Mouse (Mus musculus): ENCODE measurements around the gene Srp72.
A peak's percentile ranks its signal among the peaks of the same experiment; 100 is the strongest.

The Srp72 gene

DNA sequence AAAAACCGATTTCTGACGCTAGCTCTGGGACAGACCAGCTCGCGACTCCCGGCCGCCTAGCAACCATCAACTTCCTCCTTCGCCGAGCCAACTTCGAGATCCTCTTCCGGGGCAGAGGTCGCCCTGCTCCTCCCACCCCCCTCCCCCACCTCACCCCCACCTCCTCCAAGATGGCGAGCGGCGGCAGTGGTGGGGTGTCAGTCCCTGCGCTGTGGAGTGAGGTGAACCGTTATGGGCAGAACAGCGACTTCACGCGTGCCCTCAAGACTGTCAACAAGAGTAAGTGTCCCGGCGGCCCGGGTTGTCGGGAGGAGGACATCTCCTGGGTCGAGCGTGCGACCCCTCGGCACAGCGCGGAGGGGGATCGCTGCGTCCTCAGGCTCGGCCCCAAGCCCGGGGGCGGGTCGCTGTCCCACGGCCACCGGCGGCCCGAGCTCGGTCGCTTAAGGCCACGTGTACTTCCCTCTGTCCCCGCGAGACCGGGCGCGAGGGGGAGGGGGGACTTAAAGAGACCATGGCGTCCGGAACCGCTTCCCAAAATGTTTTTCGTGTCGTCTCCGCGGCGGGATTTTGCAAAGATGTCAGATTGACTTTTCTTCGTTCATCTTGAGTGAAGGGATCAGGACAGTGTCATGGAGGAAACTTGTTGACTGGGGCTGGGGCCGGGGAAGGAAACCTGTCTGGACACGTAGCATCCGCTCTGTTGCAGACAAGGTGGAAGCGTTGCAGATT, at the start of gene Srp72:
Gene Srp72, plus strand, starts transcription at position 130 of the 732 bp plus-strand sequence.
- DNase-seq = peak; percentile 77

DNA sequence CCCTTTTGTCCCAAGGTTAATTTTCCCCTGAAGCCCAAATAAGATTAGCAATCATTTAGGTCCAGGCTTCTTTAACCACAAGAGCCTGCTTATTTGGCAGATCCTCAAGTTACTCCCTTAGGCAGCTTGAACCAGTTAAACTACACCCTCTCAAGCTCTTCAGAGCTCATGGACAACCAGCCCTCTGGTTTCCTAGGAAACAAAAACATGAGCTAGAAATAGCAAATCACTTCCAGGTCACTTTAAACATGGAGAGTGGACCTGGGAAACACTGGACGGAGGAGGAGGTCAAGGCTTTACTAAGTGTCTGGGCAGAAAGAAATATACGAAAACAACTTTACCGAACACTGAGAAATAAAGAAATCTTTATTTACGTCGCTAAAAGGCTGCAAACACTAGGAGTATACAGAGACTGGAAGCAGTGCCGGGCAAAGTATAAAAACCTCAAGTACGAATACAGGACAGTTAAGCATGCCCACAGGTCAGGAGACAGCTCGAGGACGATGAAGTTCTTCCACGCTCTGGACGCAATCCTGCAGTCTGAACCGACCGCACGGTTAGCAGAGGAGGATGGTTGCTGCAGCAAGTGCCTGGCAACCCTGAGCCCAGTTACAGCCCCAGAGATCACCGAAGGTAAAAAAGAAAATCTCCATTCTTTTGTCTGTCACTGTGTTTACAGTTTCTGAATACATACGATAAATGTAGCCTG, 46.2 kb upstream of the Srp72 start:
- DNase-seq = no peak

DNA sequence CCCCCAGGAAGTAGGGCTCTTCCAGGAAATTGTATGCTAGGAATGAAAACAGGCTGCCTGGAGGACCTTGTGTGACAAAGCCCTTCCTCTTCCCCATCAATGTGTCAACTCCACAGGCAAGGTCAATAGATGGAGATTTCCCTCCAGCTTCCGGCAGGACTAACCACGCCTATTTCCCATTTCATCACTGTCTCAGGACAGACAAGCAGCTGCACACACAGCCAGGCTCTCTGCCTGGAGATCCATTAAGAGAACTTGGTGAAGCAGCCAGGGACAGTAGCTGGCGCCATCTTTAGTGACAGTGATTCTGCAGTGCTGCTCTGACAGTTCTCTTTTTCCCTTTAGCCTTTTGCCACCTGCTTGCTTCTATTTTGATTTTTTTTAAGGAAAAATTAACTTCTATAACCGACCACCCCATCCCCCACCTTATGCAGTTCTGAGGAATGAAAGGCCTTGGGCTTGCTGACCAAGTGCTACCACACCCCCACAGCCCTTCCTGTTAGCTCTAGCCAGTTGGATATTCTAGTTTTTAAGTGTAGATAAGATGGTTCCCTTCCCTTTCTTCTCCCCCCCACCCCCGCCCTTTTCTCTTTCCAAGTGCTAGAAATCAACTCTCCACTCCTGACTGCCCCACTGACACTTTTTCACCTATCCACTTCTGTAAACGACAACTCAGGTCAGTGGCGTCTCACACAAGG, 45.2 kb upstream of the Srp72 start:
- DNase-seq = no peak

DNA sequence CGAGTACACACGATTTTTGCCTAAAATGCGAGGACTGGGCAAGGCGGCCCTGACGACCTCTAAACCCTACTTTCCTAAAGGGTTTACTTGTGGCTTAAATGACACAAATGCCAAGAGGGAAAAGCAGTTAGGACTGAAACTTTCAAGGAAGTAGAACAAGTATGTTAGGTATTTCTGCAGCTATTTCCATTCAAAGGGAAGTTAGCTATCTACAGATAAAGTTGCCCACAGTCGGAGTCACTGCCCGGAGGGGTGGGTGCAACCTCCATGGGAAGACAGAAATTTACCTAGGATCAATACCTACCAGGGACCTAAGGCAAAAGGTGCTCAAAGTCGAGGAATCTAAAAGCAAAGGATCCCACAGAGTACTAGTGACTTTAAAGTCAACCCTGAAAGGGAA, 34.8 kb upstream of the Srp72 start:
- DNase-seq = no peak

DNA sequence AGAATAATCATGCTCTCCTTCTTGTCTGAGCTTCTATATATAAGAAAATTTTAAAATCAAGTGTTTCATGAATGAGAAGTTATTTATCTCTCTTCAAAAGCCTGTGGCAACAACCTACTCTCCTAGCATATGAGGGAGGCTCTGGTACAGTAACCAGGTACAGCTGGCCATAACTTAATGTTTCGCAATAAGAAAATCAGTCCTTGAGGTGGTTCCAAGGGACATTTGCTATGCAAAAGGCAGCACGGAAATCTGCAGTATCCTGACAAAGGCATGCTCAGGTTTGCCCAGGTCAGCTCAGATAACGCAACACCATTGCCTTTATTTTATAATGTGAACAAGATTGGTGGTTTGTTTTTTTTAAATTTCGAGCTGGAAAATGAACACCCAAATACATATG, 32.5 kb upstream of the Srp72 start:
- no peak for DNase-seq

DNA sequence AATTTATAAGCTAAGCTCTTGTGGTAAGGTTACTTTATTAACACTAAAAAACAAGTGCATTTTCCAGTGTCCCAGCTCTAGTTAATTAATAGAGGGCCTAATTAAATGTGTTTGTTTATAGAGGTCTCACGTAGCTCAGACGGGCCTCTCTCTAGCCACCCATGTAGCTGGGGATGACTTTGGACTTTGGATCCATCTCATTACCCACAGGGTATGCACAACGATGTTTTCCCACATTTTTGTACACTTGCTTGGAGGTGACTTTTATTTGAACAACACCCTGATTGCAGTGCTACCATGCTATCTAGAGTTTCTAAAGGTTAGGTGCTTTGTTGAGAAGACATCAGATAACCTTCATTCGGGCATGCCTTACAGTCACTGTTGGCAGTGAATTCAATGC, 32.0 kb upstream of the Srp72 start:
- DNase-seq = no peak

DNA sequence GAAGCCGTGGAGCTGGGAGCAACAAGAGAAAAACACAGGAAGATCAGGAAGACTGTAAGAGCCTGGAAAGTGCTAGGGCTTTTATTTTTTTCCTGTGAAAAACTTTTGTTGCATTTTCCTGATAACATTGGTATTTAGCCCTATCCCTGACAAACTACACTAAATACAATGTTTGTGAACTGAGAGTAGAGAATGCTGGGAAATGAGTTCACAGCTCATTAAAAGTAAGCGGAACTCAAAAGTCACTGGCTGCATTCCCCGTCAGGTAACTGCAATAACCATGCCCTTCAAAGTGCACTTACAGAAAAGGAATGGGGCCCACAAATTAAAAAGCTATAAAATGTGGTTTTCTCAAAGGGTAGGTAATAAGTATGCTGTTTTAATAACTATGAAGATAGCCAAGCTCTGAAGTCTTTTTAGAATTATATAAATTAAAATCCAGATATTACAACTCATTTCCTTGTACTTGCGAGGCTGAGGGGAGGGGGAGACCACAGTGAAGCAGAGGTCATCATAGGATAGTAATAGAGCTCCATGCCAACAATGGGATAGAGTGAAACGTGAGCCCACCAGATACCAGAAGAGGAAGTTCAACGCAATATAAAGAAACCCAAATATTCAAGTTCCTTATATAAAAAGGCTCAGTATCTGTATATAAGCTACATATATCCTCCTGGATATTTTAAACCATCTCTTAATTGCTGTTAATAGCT, 29.4 kb upstream of the Srp72 start:
- no peak for DNase-seq

DNA sequence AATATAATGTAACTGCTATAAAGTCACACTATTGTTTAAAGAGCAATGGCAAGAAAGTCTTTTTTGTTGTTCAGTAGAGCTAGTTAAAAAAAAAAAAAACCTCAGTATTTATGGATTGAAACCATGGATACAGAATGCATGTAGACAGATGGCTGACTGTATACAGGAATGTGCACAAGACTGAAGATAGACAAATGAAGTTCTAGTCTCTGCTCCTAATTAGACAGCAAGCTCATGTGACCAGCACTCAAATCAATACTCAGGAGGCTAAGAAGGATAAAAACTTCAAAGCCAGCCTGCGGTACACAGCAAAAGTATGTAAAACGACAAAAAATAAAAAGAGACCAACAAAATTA, 28.8 kb upstream of the Srp72 start:
- DNase-seq = no peak

DNA sequence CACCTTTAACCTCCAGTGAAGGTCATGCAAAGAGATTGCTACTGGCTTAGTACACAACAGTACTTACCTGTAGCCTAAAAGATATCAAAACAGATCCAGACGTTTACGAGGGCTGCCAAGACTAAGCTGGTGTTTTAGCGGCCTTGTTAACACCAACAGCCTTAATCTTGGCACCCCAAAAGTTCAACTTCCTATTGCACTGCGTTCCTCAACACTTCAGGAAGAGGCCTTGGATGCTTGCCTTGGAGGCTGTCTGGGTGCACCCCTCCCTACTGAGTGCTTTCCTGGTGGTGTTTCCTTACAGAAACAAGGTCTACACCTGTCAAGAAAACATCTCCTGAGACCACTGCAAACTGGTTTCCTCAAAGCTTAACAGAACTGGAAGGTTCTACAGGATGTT, 27.3 kb upstream of the Srp72 start:
- DNase-seq = no peak

DNA sequence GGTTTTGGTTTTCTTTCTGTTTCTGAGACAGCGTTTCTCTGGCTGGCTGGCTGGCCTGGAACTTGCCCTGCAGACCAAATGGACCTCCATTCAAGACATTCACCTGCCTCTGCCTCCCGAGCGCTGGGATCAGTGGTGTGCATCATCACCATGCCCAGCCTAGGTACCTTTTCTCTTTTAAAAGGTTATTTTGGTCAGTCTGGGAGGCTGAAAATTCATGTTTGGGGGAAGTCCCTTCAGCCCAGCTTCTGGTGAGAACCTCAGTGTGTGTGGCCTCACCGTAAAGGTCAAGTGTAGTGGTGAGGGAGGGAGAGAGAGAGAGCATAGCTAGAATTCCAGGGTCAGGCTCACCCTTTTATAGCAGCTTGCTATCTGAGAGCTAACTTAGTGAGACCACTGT, 26.7 kb upstream of the Srp72 start:
- no peak for DNase-seq

DNA sequence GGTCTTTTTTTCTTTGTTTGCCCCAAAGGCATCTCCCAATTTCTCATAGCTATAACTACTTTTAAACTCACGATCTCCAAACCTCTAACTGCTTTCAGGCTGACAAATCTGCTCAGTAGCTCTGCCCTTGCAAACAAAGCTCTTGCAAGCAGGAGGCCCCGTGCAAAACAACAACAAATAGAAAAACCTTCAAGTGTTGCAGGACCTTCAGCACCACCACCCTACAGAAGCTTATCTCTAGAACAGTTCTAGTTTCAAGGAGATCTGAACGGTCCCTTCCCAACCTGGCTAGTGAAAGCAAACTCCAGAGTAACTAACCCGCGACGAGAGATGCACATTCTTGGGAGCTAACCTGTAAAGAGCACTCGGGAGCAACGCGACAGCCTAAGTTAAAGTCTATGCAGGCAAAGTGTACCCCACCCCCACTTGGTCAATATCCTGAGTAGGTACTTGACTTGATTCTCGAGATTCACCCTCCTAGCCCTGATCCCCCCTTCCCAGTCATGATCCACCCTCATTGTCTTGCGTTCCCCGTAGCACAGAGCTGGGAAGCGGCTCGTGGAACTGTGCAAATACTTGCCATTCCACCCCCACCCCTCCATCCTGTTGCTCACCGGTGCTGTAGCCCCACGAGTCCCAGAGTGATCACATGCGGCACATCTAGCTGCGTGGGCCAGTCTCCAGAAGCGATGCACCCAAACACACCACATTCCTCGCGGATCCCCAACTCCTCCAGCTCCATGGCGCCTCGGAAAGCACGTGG, 24.0 kb upstream of the Srp72 start:
- no peak for DNase-seq

DNA sequence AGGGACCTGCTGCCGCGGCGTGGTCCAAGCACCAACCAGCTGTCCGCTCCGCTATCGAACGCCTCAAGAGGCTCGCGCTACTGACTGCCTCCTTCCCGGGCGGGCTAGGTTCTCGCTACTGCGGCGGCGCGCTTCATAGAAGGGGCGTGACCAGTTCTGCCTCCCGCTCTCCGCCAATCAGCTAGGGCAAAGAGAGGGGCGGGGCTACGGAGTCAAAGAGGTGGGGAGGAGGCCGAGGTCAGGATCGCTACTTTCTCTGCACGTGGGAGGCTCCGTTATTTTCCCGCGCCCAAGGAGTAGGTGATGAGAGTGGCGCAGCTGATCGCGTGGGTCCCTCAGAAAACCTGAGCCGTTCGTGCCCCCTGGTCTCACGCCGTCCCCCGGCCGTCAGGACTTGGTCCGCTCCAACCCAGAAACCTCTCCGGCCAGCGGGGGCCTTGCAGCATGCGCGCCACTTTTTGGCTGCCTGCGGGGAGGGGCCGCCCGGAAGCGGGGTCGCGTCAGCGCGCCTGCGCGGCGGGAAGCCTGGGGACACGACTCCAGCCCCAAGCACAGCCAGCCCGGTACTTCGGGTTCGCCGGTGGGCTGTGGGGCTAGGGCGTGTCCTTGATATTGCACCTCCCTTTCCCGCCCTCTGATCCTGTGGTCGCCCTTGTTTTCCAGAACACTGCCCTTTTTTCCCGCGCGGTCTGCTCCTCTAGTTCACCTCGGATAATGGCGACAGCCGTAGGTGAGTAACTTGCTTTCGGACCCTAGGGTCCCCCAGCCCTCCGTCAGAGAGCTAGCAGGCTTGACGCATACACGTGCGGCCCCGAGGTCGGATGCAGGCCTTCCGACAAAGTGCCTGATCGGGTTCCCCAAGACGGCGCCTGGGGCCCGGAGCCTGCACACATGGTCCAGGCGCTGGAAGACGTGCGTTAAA, 23.1 kb upstream of the Srp72 start, which contains the start of the genes Paics and Ppat:
Gene Paics, plus strand, starts transcription at position 202 of the 922 bp plus-strand sequence.
Gene Ppat, minus strand, starts transcription at position 473 of the 922 bp plus-strand sequence.
- DNase-seq = peak; percentile 96

DNA sequence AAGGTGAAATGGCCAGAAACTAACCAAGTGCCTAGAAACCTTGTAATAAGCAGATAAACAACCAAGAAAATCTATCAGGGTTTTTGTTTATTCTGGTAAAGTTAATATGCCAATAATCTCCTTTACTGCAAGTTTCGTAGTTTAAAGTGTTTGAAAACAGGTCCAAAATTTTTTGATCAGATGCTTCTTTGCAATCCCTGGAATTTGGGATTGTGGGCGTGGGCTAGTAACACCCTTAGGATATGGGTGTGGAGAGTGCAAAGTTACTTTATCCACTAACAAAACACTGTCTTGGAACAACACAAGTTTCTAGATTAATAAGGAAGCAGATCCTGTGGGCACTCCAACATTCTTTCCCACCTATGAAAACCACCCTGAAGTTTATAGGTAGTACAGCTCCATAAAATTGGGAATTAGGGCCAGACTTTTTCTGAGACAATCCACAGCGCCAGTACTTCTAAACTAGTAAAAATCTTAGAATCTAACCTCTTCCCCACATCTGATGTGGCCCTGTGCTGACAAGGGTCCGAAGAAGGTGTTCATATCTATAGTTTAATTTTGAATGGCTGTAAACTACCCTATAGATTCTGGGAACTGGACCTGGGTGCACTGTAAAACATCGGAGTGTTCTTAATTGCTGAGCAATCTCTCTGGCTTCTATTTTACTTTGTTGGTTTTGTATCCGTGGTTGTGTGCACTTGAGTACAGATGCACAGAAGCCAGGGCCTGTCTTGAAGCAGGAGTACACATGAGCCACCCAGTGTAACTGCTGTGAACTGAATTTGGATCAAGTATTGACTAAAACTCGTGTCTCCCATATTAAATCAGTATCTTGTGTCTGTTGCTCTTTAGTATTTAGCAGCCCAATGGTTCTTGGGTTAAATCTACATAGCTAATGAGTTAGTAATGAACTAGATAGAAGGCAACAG, 22.1 kb upstream of the Srp72 start:
- no peak for DNase-seq

DNA sequence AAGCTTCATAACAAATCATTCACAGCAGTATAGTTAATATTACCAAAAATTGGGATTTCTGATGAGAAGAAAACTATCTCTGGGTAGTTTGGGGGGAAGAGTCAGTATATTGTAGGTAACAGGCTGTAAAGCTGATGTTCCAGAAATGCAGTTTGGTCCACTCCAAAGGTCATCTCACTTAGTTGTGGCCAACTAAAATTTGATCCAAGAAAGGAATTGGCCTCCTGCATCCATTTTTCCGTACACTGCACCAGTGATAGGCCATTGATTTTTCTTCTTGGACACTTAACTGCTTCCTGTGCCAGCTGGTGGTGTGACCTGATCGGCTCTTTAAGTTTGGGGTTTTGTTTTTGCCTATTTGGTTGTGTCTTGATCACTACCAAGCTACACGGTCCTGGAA, 20.7 kb upstream of the Srp72 start:
- DNase-seq = no peak

DNA sequence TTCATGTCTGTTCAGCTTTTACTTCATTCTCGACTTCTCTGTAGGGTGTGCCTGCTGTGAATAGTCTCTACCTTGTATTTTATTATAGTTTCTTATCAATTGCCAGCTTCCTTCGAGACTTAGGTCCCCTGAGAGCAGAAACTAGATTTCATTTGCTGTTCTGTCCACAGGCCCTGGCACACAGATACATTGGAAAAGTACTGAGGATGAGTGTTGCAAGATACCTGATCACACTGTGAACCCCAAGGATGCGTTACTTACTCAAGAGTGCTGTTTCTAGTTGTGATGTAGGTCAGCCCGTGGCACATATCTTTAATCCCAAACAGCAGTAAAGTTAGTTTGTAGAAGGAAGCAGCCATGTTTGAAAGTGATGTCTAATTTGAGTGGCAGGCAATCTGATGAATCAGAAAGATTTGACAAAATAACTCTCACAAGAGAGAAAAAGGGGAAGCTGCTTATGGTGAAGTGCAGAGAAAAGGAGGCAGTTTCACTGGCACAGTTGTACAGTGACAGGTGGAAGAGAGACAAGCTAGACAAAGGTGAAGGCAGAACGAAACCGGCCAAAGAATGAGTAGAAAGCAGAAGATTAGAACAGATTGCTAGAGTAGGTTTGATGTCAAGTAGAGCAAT, 20.1 kb upstream of the Srp72 start:
- DNase-seq = no peak

DNA sequence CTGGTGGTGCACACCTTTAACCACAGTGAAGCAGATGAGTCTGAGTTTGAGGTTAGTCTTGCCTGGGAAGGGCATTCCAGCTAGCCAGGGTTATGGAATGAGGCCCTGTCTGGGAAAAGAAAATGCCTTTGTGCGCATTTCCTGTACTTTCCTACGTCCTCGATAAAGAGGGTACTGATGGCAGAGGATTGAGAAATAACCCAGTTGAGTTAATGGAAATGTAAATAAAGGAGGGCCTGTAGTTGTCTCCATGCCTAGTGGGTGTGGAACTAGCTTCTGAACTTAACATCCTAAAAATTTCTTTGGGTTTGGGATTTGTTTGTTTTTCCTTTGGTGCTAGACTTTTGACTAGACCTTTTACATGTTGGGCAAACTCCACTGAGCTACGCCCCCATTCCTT, 19.0 kb upstream of the Srp72 start:
- DNase-seq = no peak

DNA sequence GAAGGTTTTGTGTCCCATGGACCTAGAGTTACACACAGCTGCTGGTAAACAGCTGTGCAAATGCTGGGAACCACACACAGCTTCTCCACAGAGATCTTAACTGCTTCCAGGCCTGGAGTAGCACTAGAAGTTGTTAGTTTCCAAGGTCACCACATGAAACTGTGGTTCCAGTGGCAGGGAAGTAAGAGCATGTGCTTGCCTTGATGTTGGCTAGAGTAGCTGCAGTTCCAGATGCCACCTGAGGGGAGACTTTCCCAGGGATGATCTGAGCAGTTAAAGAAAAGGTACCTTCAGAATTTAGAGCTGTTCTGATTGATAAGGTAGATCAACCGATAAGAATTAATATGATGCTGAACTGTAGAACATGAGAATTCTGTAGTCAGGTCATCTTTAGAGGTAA, 16.5 kb upstream of the Srp72 start:
- DNase-seq = no peak

DNA sequence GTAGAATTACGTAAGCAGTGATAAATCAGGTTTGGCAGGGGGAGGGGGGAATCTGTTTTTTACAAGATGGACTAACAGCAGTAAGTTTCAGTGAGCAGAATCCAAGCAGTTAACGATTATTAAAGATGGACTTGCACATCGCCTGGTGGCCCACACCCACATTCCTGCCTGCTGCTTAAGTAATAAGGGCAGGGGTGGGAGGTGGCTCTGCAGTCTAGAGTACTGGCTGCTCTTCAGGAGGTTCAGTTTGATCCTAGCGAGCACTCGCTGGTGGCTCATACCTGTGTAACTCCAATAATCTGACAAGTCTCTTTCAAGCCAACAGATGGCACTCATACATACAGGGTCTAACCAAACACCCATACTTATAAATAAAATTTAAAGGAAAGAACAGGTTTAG, 14.9 kb upstream of the Srp72 start:
- DNase-seq = no peak

DNA sequence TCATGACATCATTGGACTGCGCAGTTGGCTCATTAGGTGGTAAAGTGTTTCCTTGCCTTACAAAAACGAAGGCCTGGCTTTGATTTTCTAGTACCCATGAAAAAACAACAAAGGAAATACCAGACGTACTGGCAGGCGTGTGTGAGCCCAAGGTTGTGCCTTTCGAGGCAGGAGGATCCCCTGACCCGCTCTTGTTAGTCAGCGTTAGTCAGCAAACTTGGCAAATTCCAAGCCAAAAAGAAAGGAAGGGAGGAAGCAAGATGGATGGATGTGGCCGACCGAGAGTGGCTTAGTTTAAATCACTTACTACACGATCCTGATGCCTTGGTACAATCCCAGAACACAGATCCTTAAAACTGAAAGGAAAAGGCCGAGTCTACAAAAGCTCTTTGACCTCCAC, 11.9 kb upstream of the Srp72 start:
- no peak for DNase-seq

DNA sequence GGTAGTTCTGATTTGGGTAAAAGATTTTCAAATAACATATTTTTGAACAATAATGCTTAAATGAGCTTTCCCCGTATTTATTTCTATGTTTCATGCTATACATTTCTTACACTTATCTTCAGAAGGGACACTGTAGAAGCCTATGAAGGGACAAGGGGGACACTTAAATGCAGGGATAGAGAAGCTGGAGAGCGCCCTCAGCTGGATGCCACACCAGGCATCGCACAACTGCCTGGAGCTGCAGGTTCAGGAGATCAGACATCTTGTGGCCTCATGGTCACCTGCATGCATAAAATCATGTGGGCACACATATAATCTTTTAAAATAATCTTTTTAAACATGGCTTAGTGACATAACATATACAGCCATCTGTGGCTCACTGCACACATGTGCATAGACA, 9.8 kb upstream of the Srp72 start:
- DNase-seq = no peak

All from cerebellum, adult 11 months (tissue).